Mouse (Mus musculus) cerebellum, postnatal 25 days (tissue): ENCODE measurements at regions not wholly inside any gene's neighbourhood (a gene's known extent, or its start where the extent isn't known, plus 50 kb on each side); places are given as distances from the start of the nearest gene placed in this dataset.
"Not testable (repeated sequence)": the region's sequence is repeated elsewhere in the genome, so short reads cannot be mapped to it uniquely, and the experiment has no call there.

Experiments
- DNase-seq, 2 experiments: peaks; one replicate each; pipeline ENCODE4 v3.0.0; 2021; ENCODE audit warnings: mixed read lengths in 2 of 2

- DNase-seq: not testable (repeated sequence)
These were observed 430.2 kb downstream of the 1190002N15Rik start for GRCm38 (mm10) chr9:94107701-94108100.

GRCm38 (mm10) chr9:94104669-94105068 lies 433.2 kb downstream of the 1190002N15Rik start:
- DNase-seq: no peak

- DNase-seq: no peak
These were observed 435.9 kb downstream of the 1190002N15Rik start for GRCm38 (mm10) chr9:94101958-94102357.

- no peak for DNase-seq
These were observed 443.1 kb downstream of the 1190002N15Rik start for GRCm38 (mm10) chr9:94094800-94095199.

- no peak for DNase-seq
These were observed 446.1 kb downstream of the 1190002N15Rik start for GRCm38 (mm10) chr9:94091658-94092225.

GRCm38 (mm10) chr9:94089759-94090158 lies 448.1 kb downstream of the 1190002N15Rik start:
- no peak for DNase-seq

GRCm38 (mm10) chr9:94083629-94084411 lies 454.1 kb downstream of the 1190002N15Rik start:
- DNase-seq: no peak

- DNase-seq: no peak
These were observed 463.0 kb downstream of the 1190002N15Rik start for GRCm38 (mm10) chr9:94074904-94075303.

- DNase-seq: peak; percentile 16 to 53
These were observed 470.8 kb downstream of the 1190002N15Rik start for GRCm38 (mm10) chr9:94067121-94067520.

GRCm38 (mm10) chr9:94053229-94053628 lies 484.7 kb downstream of the 1190002N15Rik start:
- DNase-seq: no peak

GRCm38 (mm10) chr9:94047845-94048244 lies 490.0 kb downstream of the 1190002N15Rik start:
- no peak for DNase-seq

GRCm38 (mm10) chr9:94045462-94046126 lies 492.3 kb downstream of the 1190002N15Rik start:
- DNase-seq: no peak

- DNase-seq: no peak
These were observed 514.1 kb downstream of the 1190002N15Rik start for GRCm38 (mm10) chr9:94023761-94024160.

GRCm38 (mm10) chr9:94021293-94021903 lies 516.5 kb downstream of the 1190002N15Rik start:
- no peak for DNase-seq

- DNase-seq: no peak
These were observed 521.0 kb downstream of the 1190002N15Rik start for GRCm38 (mm10) chr9:94016747-94017487.

GRCm38 (mm10) chr9:93992216-93992615 lies 545.7 kb downstream of the 1190002N15Rik start:
- no peak for DNase-seq

- DNase-seq: no peak
These were observed 546.7 kb downstream of the 1190002N15Rik start for GRCm38 (mm10) chr9:93991141-93991540.

GRCm38 (mm10) chr9:93981136-93981535 lies 556.7 kb downstream of the 1190002N15Rik start:
- DNase-seq: no peak

- DNase-seq: no peak
These were observed 568.1 kb downstream of the 1190002N15Rik start for GRCm38 (mm10) chr9:93969691-93970284.

- no peak for DNase-seq
These were observed 568.8 kb downstream of the 1190002N15Rik start for GRCm38 (mm10) chr9:93969118-93969517.

GRCm38 (mm10) chr9:93955235-93956040 lies 582.4 kb downstream of the 1190002N15Rik start:
- no peak for DNase-seq
